Mouse (Mus musculus) kidney, adult 8-10 months (tissue): Measurements from ENCODE around the gene Hoxb7.

Experiments used
- DNase-seq, 2 experiments: peaks; one replicate each; pipeline ENCODE4 v3.0.0; 2022

Gene Hoxb7

DNA sequence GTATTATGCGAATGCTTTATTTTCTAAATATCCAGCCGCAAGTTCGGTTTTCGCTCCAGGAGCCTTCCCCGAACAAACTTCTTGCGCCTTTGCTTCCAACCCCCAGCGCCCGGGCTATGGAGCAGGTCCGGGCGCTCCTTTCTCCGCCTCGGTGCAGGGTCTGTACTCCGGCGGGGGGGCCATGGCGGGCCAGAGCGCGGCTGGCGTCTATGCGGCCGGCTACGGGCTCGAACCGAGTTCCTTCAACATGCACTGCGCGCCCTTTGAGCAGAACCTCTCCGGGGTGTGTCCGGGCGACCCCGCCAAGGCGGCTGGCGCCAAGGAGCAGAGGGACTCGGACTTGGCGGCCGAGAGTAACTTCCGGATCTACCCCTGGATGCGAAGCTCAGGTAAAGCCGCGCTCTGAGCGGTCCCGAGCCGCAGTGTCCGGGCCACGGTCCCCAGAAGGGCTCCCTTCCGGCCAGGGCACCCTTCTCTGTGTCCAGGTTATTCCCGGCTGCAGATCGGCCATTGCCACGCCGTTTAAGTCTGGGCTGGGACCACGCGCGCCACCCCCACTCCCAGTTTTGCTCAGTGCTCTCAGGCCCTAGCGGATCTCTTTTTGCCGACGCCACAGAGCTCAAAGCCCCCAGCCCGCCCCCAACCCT, 439 bp downstream of the Hoxb7 start:
- peak; percentile 67 to 76 for DNase-seq

DNA sequence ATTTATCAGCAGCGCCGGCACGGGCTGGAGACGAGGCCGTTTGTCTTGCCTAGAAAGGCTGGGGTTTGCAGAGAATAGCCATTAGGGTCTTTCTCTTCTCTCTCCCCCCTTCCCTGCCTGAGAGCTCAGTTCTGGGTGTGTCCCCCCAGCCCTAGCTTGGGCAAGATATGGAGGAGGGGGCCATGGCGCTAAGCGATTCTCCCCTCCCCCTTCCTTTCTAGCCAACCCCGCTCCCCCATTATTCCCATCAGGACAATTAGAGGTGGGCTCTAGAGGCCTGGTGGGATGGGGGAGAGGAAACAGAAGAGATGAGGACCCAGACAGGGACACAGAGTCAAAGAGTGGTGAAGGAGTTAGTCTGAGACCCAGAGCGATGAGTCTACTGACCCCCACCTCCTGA, 988 bp downstream of the Hoxb7 start:
- DNase-seq, result no peak

DNA sequence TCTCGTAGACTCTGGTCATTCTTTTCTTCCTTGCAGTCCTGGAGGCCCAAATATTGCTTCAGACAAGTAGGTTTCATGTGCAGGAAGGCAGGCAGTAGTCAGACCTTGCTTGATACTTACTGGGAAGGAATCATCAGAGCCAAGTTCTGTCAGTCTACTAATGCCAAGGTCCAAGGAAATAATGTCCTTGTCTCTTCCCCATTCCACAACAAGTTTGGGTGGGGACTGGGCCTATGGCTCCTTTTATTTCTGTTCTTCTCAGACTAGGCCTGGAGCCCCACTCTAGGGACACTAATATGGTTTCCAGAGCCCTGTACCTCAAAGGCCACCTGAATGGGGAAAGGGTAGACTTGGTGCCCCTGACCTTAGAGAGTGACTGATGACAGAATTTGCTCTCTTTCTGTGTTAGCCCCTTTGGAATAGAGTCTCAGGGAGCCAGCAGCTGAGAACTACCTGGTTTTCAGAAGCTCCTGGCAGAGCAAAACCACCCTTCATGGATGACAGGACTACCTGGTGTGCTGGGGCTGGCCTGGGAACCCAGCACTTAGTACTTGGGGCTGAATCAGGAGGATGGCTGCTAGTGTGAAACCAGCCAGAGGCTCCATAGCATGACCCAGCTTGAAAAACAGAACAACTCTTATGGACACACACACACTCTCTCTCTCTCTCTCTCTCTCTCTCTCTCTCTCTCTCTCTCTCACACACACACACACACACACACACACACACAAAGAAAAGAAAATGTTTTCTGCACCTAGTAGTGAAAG, 2.2 kb downstream of the Hoxb7 start:
- no peak for DNase-seq

DNA sequence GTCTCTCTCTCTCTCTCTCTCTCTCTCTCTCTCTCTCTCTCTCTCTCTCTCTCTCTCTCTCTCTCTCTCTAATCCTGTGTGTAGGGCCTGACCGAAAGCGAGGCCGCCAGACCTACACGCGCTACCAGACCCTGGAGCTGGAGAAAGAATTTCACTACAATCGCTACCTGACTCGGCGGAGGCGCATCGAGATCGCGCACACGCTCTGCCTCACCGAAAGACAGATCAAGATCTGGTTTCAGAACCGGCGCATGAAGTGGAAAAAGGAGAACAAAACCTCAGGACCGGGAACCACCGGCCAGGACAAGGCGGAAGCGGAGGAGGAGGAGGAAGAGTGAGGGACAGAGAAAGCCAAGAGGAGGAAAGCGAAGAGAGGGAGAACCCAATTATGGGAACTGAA, 2.9 kb downstream of the Hoxb7 start:
- DNase-seq, result peak in 1 of 2 experiments; percentile 40

DNA sequence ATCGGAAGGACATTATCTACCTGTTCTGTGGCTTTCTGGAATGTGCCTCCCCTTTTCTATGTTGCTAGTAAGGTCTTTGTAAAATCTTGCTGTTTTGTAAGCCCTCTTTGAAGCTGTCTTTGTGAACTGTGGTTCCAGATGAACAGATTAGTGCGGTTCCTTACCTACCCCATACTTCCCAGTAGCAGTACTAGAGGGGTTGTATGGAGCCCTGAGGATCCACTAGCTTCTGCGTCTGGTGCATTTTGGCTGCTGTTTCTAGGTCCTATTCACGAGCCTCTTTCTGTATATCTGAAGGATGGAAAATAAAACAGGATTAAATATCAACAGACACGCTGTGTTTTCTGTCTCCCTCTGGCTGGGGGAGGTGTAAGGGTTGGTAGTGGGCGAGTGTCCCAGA, 3.4 kb downstream of the Hoxb7 start:
- no peak for DNase-seq

DNA sequence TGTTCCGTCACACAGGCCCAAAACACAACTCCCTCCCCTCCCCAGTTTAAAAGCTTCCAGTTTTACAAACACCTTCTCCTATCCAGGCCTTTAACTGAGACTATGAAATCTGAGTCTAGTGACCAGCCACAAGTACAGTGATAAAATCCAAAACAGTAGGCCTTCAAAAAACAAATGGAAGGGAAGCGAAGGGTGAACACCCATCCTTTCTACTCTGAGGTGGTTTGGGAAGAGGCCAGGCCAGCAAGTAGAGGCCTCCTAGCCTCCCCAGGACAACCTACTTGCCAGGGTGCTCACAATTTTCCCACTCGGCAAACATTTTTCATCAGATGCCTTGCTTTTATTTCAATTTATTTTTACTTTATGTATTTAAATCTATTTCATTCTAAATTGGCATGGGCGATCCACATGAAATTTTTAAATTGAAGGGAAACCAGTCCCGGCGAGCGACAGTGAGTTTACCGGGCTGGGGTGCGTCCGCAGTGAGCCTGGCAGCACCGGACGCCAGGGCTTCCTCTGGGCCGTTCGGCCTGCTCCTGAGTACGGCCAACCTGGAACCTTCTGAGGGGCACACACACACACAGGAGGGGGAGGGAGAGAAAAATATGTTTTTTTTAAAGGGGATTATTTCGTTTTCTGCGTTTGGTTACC, 4.4 kb downstream of the Hoxb7 start:
- DNase-seq, result no peak

DNA sequence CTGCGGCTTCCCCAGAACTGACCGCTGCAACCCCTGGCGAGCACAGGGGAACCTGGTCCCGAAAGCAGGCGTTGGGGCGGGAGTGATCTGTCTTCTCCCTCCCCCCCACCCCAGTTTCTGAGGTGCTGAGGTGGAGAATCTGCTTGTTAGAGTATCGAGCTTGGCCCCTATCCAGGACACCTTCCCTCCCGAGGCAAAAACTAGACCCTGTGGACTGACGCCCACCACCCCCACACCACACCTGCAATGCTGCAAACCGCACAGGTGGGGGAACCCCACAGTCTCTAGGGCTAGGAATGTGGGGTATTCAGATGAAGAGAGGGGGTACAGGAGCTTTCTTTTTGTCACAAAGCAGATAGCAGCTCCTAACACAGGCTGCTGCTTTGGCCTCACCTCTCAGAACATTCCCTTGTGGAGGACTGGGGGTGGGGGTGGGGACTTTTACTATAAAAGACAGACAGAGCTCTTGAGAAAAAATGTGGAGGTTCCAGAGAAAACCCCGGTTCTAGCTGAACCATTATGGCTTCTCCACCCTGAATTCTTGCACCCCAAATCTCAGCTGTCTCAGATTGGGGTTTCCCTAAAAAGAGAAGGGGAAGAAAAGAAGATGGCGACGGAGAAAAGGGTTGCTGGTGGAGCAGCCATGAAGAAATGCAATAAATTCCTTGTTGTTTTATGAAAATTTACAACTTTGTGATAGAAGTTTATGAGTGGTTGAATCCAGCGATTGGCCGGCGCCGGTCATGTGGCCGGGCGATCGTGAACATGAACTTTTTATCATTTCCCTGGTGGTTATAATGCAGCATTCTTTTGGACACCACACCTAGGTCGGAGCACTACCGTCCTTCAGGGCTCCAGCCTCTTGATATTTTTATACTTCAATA, 5.5 kb downstream of the Hoxb7 start, which contains the start of gene Hoxb6:
Gene Hoxb6, plus strand, starts transcription at position 796 of the 884 bp plus-strand sequence.
- peak; percentile 82 to 84 for DNase-seq

DNA sequence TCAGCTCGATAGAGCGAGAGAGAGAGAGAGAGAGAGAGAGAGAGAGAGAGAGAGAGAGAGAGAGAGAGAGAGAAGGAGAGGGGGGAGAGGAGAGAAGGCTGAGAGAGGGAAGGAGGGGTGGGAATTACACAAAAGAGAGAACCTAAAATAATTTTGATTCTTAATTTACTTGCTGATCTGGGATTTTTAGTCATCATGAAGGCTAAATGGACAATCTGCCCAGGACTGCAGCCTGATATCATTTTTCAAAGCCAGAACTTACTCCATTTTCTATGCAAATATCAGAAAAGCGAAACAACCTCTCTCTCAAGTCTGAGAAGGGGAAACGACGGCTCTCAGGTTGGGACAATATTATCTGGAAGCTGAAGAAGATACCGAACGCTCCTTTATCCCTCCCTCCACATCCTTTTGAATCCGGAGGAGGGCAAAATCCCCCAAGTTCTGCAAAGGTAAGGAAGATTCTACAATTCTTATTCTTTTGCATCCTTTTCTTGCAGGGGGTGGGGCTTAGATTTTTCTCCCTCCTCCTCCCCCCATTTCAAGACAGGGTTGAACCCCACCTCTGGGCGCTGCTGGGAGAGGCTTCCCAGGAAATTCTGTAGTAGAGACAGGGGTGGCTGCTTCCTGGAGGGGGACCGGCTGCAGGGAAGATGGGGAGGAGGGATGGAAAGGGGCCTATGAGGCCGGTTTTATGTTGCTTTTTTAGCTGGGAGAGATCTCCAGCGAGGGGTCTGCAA, 6.3 kb downstream of the Hoxb7 start:
- peak in 1 of 2 experiments; percentile 52 for DNase-seq

DNA sequence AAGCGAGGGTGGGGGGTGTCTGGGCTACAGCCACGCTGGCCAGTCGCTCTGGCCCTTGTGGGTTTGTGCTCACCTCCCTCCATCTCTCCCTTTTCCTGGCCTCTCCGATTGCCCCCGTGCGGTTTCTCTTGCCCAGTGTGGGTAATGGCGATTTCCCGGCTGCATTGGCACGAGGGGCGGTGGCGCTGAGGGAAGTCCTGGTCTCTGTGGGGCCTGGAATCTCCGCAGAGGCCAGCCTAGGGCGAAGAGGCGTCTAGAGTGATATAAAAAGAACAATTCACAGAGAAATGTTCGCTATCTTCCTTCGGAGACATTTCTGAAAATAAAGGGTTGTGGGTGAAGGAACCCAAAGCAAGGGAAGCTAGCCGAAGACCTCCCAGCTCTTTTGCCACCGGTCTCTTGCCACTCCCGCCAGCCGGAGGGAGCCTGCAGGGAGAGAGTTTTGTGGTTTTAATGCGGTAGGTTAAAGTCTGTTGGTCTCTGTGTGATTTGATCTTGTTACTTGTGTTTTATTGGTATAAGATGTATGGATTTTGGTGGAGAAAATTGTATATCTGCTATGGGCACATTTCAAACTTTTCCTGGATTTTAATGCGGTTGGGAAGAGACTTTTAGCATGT, 7.0 kb downstream of the Hoxb7 start:
- peak in 1 of 2 experiments; percentile 44 for DNase-seq

DNA sequence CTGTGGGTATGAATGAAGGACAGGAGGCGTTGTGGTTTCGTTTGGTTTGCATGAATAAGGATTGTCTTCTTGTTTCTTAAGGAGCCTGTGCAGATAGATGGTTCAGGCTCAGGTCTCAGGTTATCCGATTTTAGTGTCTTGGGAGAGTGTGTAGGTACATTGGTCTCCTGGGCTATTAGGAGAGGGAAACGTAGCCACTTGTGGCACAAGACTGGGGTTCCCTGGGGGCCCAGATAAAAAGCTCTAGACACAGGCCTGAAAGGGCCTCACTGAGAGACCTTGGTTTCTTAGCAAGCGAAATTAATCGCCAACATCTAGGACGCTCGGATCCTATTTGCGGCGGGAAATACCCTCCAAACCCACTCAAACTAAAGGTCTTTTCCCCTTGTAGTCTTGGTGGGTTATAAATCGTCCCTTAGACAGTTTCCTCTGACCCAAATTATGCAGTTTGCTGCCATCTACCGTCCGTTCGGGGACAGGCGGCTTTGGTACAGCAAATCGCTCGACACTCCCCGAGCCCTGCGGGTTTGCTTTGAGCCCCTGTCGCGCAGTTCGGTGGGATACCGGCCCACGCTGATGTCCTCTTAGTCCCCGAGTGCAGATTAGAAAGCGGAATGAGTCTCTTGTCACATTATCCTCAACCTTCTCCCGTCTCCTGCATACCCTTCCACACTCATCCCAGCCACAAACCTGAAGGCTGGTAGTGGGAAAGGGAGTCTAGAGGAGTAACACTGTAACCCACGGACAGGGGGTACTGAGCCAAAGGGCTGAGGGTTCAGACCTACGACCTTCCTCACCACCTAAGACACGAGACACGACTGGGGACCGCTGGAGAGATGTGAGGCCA, 8.0 kb downstream of the Hoxb7 start:
- peak; percentile 89 to 95 for DNase-seq

DNA sequence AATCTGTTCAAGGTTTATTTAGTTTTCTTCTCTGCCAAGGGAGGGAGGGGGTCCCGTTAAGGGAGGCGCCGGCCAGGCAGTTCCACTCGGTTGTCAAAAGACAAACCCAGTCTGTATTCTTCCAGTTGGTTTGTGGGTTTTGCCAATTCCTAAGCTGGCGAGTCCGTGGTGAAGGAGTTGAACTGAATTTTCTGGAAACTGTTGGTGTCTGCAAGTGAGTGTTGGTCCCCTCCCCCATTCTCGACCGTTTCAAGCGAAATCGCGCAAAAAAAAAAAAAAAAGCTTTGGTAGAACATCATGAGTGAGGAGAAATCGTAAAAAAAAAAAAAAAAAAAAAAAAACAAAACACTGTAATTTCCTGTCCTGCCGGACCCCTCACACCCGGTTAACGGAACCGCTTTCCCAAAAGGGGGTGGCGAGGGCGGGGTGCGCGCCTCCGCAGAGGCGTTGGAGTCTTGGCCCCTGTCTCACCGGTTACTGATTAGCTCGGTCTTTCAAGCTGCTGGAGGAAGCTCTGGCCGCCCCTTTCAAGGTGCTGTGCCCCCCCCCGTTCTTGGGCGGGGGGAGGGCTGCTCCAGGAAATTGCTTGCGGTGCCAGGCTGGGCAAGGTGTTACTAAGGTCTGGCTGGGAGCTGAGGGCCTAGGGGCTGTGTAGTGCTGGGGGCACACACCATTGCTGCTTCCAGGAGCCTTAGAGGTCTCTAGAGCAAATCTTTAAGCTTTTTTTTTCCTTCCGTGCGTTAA, 8.8 kb downstream of the Hoxb7 start:
- DNase-seq, result peak; percentile 88 to 91

DNA sequence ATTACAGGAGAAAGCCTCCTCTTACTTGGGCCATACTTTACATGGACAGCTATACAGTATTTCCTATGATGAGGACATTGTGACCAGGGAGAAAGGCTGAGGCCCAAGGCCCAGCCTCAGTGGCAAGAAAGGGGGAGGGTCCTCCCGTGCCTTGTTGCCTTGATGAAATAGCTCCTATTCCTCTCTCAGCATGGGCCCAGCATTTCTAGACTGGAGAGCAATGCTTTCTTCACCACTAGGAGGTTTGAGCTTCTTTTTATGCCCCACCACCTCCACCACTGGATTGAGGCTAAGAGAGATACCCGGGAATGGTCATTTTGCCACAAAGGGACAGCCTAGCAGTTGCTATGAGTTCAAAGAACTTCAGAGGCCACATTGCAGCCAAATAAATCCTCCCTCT, 10.6 kb downstream of the Hoxb7 start:
- DNase-seq, result no peak

DNA sequence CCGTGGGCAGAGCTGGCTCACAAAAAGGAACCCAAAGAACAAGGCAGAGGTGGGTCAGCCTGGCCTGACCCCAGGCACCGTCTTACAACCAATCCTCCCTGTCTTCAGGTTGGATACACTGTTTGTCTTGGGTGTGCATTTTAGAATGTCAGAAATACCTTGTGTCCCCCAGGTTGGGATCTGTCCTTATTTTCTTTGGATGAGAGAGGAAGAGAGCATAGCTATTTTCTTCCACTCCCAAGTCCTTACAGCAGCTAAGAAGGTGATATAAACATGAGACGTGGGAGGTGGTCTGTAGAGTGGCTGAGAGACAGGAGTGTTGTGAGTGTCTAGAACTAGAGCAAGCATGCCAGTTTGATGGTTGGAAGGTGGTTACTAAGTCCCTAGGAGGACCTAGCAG, 11.0 kb downstream of the Hoxb7 start:
- no peak for DNase-seq

DNA sequence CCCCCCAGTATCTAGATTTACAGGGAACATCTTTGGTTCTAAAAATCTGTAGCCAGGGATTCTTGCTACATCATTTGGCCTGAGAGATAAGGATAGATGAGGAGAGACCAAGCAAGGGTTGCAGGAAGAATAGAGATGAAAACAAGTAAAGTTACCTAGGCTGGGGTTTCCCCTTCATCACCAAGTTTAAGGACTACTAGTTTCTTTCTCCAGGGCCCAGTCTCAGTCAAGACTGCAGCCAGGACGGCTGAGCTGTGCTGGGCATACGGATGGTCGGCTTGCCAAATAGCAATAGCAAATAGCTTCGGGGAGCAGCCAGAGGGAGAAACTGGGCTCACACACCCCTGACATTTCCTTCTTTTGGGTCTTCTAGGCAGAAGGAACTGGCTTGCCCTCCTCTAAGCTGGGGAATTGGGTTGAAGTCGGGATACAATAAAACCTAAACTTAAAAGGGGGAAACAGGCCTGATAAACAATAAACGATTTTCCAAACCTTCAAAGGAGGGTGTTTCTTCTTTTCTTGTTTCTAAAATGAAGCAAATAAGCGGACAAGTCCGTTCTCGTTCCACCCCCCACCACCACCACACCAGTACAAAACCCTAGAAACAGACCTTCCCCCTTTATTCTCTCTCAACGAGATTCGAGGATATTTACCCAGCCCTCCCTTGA, 11.7 kb downstream of the Hoxb7 start:
- no peak for DNase-seq

DNA sequence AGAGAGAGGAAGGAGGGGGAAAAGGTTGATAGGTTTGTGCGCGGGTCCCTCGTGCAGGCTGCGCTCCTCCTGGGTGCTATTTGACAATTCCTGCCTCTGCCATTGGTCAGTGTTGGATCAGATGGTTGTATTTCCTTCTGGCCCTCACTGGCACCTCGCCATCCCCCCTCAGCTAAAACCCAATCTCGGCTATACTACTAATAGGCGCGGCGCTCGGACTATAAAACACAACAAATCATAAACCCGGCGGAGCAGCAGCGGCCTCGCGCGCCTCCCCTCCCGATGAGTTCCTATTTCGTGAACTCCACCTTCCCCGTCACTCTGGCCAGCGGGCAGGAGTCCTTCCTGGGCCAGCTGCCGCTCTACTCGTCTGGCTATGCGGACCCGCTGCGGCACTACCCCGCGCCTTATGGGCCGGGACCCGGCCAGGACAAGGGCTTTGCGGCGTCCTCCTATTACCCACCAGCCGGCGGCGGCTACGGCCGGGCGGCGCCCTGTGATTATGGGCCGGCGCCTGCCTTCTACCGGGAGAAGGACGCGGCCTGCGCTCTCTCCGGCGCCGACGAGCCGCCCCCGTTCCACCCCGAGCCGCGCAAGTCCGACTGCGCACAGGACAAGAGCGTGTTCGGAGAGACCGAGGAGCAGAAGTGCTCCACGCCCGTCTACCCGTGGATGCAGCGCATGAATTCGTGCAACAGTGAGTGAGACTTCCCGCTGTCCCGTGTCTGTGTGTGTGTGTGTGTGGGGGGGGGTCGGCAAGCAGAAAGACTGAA, 12.7 kb downstream of the Hoxb7 start:
- peak; percentile 88 to 93 for DNase-seq

DNA sequence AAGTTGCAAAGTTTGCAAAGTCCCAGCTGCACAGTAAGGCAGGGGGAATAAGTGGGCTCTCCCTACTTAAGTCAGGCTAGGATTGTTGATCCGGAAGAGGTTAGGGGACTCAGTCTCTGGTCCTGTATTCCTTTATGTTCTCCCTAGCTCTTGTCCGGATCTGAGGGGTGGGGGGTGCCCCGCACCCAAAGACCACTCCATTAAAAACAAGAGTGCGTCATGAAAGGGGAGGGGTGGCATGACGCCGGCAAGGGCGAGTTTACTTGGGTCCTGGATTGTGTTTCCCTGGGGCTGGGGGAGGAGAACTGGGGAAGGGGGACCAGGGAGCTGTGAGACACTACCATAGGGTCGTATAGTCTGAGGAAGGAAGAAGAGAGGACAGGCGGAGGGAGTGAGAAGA, 13.4 kb downstream of the Hoxb7 start:
- DNase-seq, result no peak

DNA sequence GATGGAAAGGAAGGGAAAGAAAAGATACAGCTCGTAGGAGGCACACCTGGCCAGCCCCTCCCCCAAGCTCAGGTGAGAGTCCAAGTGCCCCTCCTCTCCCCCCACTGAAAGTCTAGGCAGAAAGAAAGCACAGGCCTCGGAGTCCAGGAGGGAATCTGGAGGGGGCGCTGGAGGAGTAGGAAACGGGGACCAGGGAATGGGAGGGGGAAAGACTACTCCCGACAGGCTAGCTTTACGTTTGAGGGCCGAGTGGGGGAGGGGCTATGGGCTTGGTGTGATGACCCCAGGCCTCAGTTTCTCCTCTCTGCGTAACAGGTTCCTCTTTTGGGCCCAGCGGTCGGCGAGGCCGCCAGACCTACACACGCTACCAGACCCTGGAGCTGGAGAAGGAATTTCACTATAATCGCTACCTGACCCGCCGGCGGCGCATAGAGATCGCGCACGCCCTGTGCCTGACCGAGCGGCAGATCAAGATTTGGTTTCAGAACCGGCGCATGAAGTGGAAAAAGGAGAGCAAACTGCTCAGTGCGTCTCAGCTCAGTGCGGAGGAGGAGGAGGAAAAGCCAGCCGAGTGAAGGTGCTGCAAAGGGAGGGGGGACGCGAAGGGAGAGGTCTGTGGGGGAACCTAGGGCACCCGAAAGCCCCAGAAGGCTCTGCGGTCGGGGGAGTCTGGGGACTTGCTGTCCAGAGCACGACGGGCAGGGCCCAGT, 14.1 kb downstream of the Hoxb7 start:
- DNase-seq, result peak in 1 of 2 experiments; percentile 49

DNA sequence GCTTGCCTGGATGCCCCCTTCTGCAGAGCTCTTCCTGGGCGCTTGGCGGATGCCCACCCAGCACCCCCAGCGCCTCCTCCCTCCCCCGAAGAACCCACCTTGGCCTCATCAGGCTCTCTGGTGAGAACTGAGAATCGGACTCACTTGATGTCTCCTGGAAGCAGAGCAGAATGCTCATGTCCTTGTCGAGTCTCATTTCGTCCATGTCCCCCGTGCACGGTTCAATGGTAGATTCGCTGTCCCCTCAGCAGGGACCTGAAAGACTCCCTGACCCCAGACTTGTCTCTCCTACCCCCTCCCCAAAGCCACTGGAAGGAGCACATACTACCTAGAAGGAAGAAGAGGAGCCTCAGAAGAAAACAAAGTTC, 14.6 kb downstream of the Hoxb7 start:
- DNase-seq, result no peak
